Mouse (Mus musculus): ENCODE data around the gene Gm20479. TPM values are rescaled to one million over a fixed set of nuclear protein-coding genes. Genes with fewer than 3 reads are reported as not detected.

Gm20479 gene
- 10 to 100 TPM in 1 of 2 experiments, not detected in 1; 10.9 TPM for total RNA-seq (2023)

GRCm38 (mm10) chr7:27356861-27357594 is at the start of gene Gm20479:
TSS of gene Gm20479 (minus strand) at chr7:27357419.

GRCm38 (mm10) chr7:27355745-27356240 is 1.4 kb downstream of the Gm20479 start, which contains the start of gene Shkbp1:
TSS of gene Shkbp1 (minus strand) at chr7:27356019.

GRCm38 (mm10) chr7:27337175-27337853 is 19.9 kb downstream of the Gm20479 start, which contains the start of gene Ltbp4:
TSS of gene Ltbp4 (minus strand) at chr7:27337692.

Other genes with a start within 250 kb of the Gm20479 start
- not detected for gene Cyp2f2, start 237.5 kb downstream of the Gm20479 start, total RNA-seq (2023)
- not detected for gene Cyp2t4, start 203.7 kb downstream of the Gm20479 start, total RNA-seq (2023)
- gene Egln2, start 190.6 kb downstream of the Gm20479 start, total RNA-seq (2023) = 10 to 100 TPM; 43.3 to 45.3 TPM
- gene Rab4b, start 178.5 kb downstream of the Gm20479 start, total RNA-seq (2023) = 10 to 100 TPM; 96.8 to 98.1 TPM
- gene Gm21983, start 176.3 kb downstream of the Gm20479 start, total RNA-seq (2023) = not detected
- gene Mia, start 176.3 kb downstream of the Gm20479 start, total RNA-seq (2023) = not detected
- 1 to 10 TPM; 3.2 to 3.3 TPM for gene BC024978, start 161.6 kb downstream of the Gm20479 start, total RNA-seq (2023)
- 10 to 100 TPM; 41.5 to 50.3 TPM for gene Snrpa, start 161.1 kb downstream of the Gm20479 start, total RNA-seq (2023)
- 10 to 100 TPM in 1 of 2 experiments, 1 to 10 TPM in 1; 9.0 to 10.4 TPM for gene Itpkc, start 128.8 kb downstream of the Gm20479 start, total RNA-seq (2023)
- 10 to 100 TPM; 19.5 to 21.4 TPM for gene Coq8b, start 124.4 kb downstream of the Gm20479 start, total RNA-seq (2023)
- gene Numbl, start 99.0 kb downstream of the Gm20479 start, total RNA-seq (2023) = 1 to 10 TPM; 5.7 to 6.9 TPM
- under 1 TPM; 0.33 to 0.51 TPM for gene Ltbp4, start 19.7 kb downstream of the Gm20479 start, total RNA-seq (2023)
- 100 to 1,000 TPM; 100 to 108 TPM for gene Shkbp1, start 1.4 kb downstream of the Gm20479 start, total RNA-seq (2023)
- under 1 TPM; 0.07 to 0.09 TPM for gene Sptbn4, start 90.3 kb upstream of the Gm20479 start, total RNA-seq (2023)
- gene Blvrb, start 90.6 kb upstream of the Gm20479 start, total RNA-seq (2023) = 10 to 100 TPM; 31.2 to 58.3 TPM
- 10 to 100 TPM; 27.9 to 32.9 TPM for gene Sertad3, start 116.3 kb upstream of the Gm20479 start, total RNA-seq (2023)
- 10 to 100 TPM; 43.3 to 43.4 TPM for gene Sertad1, start 129.5 kb upstream of the Gm20479 start, total RNA-seq (2023)
- gene Prx, start 141.9 kb upstream of the Gm20479 start, total RNA-seq (2023) = under 1 TPM; 0.68 to 0.80 TPM
- under 1 TPM in 1 of 2 experiments, not detected in 1; 0.36 TPM for gene Hipk4, start 165.8 kb upstream of the Gm20479 start, total RNA-seq (2023)
- gene Pld3, start 195.8 kb upstream of the Gm20479 start, total RNA-seq (2023) = 10 to 100 TPM; 19.5 to 22.3 TPM
- gene 2310022A10Rik, start 195.8 kb upstream of the Gm20479 start, total RNA-seq (2023) = 10 to 100 TPM; 12.4 to 13.8 TPM
- 100 to 1,000 TPM; 109 to 111 TPM for gene Akt2, start 234.1 kb upstream of the Gm20479 start, total RNA-seq (2023)